Mouse (Mus musculus) adrenal gland (tissue): ENCODE data around the gene Wipf1.
"Not testable (repeated sequence)": the region's sequence is repeated elsewhere in the genome, so short reads cannot be mapped to it uniquely, and the experiment has no call there.

ENCODE experiments used
- intact Hi-C: fragments of 180-260 bp; cut with DNase I; formaldehyde crosslinking; loops from one replicate; pipeline ENCODE4 v1.15.1; 2025
- long read RNA-seq, 2 experiments: library from polyadenylated mRNA; unstranded; transcript quantifications; one replicate each; pipeline ENCODE4 v2.0.0; 2020; ENCODE audit warnings: borderline replicate concordance in 1 of 2; ENCODE audit not compliant: insufficient replicate concordance in 1 of 2

Gene Wipf1
- long read RNA-seq, experiment 1, partial matches to known transcripts: 1 of 6 reads
- long read RNA-seq, experiment 1, other reads (novel, unspliced or antisense): 5 of 6 reads
- long read RNA-seq, experiment 2, partial matches to known transcripts: 0 of 3 reads
- long read RNA-seq, experiment 2, other reads (novel, unspliced or antisense): 3 of 3 reads

DNA sequence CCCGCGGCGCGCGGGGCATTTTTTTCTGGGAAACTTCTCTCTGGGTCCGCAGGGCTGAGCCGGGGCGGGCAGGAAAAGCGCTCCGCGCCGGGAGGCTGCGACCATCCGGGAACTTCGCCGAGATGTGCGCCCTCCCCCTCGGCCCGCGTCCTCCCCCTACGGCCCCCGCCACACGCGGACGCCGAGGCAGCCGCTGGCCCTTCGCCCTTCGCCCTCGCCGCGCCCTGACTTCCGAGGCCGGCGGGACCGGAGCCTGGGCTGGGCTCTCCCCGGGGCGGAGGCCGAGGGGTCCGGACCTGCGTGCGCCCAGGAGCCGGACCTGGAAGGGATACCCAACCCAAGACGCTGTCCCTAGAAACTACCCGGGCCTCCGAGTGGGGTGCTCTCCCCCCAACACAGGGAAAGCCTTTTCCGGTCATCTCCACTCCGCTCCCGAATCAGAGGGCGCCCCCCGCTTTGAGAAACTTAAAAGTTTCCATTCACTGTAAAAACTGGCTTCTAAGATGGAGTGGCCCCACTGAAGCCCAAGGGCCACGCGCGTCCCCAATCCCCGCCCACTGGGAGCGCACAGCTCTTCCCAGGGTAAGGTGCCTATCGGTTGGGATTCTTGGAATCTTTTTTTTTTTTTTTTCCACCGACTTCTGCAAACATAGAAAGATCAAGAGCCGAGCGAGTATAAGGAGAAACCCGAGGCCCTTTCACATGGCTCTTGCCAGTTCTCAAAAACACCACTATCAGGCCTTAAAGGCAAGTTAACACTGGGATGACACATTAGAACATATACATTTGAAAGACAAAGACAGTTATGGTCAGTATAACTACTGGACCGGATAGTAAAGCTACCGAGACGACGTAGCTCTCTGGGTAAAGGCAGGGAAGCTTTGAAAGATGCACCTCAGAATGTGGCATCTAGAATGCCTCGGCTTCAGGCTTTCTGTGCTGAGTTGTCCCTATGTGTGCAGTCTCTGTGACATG, at the start of gene Wipf1:
Gene Wipf1 (minus strand): TSS at position 379 of the 975 bp plus-strand sequence.
- intact Hi-C loops: loop anchor here (5.0 kb wide), 1 partner anchor 37 kb away; no protein-coding TSS in a partner anchor

DNA sequence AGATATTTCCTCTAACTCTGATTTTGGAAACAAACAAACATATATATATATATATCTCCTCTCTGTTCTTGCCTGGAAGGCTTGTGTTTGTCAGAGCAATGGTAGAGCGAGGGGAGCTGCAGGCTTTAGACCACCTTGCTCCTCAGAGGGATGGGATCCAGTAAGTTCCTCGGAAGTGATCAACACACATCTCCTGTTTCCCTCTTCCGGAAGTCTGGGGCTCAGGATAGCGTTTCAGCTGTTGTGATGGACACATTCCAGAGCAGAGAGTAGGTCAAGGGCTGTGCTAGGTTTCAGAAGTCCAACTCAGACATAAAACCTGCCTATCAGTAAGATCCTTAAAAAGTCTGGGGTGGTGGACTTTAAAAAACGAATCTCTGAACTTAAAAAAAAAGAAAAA, 49.6 kb upstream of the Wipf1 start:
- intact Hi-C loops: no loop called here

DNA sequence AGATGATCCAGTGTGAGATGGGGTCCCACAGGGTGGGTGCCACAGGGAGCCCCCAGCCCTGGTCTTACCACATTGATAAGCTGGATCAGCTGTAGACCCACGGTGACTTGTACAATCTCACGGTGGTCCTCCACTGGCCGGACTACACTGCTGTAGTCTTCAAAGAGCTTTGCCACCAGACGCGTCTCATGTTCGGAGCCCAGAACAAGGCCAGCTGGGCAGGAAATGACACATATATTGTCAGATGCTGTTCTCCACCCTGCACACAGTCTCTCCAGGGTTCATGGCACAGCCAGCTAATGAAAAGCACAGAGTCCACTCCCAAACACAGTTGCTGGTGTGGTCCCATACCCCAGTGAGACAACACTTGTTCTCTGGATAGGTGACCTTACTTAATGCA, 44.9 kb upstream of the Wipf1 start:
- intact Hi-C loops: no loop called here

DNA sequence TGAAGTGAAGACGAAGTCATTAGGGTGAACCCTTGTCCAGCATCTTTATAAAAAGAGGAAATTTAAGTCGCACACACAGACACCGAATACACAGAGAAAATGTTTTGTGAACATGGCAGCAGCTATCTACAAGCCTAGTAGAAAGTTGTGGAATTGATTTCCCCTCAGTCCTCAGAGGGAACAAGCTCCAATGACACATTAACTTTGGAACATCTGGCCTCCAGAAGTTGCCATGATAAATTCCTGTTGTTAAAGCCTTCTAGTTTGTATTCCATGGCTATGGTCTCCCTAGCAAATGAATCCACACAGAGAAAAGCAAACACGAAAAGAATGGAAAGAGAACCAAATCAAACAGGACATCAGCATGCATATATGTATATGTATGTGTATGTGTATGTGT, 44.0 kb upstream of the Wipf1 start:
- intact Hi-C loops: no loop called here

DNA sequence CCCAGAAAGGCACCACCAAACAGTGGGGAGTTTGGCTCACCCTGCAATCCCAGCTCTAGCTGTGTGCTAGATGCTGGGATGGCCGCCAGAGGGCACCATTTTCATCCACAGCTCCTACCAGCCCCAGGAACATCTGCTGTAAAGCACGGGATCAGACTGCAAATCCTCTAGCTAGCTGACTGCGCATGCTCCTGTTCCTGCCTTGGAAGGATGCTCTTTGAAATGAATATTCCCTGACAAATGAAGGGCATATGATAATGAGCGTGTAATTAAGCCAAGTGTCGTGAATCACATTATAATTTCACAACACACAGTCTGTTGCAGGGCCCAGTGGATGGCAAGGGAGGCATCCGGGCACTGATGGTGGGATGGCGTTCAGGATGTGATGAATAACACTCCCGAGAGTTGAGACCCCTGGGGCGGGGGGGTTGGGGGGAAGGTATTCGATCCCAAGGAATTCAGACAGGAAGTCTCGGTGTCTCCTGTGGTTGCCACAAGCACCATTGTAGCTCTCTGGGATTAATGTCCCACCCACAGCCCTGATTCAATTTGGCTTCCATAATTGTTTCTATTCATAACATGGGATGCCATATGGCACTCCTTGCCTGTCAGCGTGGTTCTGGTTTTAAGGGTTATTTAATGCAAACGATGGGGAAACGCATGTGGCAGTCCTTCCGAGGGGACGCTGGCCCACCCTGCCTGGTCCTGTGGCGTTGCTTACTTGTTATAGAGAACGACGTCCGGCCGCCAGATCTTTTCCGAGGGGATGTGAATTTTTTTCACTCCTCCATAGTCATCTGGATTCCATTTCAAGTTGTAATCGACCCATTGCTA, 43.2 kb upstream of the Wipf1 start:
- intact Hi-C loops: no loop called here

DNA sequence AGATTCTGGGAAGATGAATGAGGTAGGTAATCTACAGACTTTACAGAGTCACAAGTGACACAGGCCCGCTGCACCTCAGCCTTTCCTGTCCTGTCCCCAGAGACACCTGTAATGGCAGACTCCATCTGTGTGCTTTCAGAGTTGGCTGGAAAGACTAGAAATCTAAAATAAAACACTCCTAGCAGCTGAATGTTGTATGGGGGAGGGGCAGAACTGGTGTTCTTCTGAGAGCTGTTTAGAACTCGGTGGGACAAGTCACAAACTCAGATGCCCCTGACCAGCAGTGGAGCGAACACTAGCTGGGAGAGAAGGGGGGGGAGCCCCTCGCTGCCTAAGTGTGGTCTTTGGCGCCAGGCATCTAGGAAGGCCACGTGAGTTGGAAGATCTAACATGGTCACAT, 42.4 kb upstream of the Wipf1 start:
- intact Hi-C loops: no loop called here

DNA sequence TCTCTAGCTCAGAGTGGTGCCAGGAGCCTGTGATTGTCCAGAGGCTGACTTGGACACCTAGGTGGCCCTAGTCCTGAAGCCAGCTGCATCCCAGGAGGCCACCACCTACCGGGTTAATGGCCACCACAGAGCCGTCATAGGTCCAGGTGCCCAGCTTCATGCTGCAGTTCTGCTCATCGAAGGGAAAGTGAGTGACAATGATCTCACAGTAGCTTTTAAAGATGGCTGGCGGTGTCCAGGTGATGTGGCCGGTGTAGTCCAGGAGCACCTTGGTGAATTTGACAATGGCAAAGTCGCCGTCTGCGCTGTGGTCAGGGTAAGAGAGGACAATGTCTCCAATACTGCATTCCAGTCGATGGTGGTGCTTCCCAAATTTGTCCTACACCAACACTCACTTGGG, 41.8 kb upstream of the Wipf1 start:
- intact Hi-C loops: no loop called here

DNA sequence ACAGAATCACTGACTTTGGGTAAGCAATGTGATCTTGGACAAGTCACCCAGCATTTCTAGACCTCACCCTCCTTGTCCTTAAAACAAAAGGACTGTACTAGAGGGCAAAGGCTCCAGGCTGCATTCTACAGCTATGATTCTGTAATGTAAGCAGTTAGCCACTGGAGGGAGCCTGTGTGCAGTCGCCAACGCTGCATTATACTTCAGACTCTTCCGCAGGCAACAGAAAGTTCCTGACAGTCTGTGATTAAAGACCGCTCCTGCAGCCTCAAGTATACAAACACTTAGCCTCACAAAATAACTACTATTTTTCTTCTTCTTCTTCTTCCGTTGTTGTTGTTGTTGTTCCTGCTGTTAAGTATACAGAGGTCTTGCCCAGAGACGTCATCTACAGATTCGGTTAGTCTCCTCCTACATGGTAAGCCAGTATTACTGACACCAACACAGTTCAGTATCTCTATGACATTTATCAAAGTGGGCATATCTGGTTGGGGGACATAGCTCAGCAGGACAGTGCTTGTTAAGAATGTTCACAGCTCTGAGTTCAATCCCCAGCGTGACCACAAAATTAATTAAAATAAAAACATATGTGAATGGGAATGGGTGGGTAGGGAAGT, 37.6 kb upstream of the Wipf1 start:
- intact Hi-C loops: no loop called here

DNA sequence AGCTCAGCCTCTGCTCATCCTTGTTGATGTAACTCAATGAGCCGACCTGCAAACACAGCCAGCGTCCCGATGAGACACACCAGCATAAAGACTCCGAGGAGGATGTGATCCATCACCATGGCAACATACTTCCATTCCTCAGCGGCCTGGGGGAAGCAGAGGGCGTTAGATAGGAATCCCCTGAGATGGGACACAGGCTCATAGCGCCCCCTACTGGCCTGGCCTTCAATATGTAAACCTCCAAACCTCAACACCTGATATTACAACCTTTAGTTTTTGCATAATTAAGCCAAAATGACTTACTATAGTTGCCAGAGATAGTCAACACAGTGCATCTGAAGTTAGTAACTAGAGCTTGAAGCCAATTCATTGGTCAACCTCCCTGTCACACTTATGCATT, 36.6 kb upstream of the Wipf1 start:
- intact Hi-C loops: no loop called here

DNA sequence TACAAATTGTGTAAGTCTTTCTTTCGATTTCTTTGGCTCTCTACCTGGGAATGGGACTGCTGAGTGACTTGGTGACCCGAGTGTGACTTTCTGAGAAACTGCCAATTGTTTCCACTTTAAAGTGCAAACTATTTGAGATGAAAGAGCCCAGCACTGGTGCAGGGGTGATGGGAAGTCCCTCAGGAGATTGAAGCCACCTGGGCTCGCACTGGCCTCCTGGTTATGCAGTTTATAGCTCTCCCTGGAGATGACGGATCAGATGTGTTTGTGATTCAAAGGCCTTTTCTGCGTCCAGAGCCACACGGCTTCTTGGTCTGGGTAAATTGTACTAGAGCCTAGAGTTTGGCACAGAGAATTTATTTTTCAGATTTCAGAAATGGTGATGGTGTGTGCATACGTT, 34.2 kb upstream of the Wipf1 start:
- intact Hi-C loops: no loop called here

DNA sequence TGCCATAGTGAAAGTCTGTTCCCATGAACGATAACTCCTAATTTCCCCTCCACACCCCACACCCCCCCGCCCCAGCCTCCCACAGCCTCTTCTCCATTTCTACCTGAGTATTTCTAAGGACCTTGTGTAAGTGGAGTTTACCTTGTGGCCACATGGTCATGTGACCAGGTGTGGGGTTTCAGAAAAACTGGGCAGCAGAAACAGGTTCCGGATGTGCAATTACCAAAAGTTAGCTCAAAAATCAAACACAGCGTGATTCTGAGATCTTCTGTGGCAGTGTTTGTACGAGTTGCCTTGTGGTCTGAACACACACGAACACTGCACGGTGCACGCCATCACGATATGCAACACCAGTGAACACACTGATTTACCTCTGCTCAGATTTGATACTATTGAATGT, 33.1 kb upstream of the Wipf1 start:
- intact Hi-C loops: no loop called here

DNA sequence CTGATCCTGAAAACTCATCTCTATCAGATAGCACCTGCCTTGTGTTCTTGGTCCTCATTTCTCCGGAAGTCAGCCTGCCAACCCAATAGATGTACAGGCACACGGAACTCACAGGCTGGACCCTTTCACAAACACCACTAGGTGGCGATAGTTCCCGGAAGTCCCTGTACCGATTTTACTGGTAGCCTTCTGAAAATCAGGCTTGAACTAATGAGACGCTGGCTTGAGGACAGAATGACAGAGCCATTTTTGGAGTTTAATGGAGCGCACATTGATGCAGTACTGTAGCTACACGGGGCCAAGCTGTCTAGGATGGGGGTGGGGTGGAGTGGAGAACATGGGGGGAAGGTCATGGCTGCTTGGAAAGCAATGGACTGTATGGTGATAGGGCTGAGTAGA, 32.1 kb upstream of the Wipf1 start:
- intact Hi-C loops: no loop called here

DNA sequence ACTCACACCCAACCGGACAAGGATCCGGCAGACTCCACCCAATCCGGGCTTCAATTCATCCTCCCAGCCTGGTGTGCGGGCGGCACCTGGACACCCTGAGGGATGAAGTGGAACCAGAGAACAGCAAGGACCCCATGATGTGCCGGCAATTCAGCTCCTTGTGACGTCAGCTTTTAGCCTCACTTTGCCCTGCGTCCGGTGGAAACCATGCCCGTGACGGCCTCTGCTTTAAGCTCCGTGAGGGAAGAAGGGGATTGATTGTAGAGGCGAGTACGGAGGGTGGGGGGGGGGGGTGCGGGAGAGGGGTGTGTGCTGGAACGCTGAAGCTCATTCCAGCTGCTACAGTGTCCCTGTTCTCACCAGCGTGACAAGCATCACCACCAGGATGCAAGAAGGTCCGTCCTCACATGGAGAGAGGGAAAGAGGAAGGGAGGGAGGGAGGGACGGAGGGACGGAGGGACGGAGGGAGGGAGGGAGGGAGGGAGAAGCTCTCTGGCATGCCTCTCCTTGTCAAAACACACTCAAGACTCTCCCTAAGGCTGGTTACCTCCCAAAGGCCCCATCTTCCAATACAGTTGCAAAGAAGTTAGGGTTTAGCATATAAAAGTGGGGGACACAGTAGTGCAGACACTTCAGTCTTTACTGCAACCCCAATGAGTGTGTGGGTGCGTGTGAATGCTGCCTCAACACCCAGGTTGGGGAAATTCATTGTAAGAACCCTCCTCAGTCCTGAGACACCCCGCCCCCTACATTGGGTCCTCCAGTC, 31.5 kb upstream of the Wipf1 start:
- intact Hi-C loops: no loop called here

DNA sequence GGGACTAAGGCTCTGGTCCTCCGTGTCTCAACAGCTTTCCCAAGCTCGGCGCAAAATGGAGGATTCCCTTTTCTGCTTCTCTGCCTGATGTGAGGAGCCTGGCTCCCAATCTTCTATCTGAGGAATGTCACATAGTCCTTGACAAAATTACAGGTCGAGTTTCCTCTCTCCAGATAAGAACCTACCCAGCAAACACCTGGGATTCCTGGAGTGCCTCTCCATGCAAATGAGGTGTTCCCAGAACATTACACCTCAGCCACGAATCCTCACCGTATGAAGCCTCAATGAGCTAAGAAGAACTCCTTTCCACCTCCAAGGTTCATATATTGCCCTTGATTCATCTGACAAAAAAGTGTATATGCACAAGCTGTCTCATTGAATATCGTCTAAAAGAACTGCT, 30.9 kb upstream of the Wipf1 start:
- intact Hi-C loops: no loop called here

DNA sequence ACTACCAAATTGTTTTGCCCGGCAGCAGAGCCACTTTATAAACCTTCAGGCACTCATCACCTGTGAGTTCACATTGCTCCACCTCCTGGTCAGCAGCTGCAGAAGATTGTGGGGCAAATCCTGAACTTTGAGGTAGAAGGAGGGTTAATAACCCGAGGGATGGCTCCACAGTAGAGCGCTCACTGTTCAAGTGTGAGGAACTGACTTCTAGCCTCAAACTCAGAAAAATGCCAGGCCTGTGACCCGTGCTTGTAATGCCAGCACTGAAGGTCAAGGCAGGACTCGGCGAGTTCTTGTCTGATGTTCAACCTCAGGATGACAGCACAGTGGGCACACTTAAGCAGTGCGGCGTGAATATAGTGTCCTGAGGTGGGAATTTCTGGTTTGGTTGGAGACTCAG, 28.4 kb upstream of the Wipf1 start:
- intact Hi-C loops: no loop called here

DNA sequence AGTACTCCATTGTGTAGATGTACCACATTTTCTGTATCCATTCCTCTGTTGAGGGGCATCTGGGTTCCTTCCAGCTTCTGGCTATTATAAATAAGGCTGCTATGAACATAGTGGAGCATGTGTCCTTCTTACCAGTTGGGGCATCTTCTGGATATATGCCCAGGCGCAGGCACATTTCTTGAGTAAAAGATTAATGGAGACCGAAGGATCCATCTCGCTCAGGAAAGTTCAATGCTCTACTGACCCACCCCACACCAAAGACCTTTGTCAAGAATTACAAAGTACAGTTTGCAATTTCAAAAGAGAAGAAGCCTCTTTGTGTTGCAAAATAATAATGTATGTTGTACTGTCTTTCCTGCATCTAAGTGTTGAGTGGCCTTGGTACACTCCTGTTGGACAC, 27.5 kb upstream of the Wipf1 start:
- intact Hi-C loops: not testable (repeated sequence)

DNA sequence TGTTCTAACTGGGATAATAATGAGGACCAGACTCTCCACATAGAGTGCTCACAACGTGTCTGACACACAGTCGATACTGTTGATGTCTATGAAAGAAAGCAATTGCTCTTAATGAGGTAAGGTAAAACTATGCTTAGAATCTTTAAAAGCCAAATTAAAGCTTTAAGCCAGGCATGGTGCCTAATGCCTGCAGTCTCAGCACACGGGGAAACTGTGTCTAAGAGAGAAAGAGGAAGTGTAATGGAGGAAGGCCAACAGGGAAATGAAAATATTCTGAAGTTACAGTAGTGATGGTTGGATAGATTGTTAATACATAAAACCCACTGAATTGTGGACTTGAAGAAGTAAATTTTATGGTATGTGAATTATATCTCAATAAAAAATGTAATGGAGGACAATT, 24.9 kb upstream of the Wipf1 start:
- intact Hi-C loops: no loop called here

DNA sequence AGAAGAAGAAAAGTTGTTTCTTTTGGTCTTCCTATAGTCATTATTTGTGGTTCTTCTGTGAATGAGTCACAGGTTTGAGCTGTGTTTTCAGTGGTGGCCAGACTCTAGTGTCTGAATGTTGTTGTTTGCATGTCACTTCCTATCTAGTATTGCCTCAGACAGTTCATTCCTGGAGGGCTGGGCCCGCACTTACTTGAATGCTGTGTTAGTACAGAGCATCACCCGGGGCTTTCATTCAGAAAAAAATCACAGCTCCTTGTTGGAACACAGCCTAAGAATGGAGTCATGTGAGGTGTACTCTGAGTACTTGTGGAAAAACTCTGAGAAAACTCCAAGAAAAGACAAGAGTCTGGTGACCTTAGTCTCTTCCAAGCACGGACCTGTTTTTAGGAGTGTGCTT, 23.4 kb upstream of the Wipf1 start:
- intact Hi-C loops: no loop called here

DNA sequence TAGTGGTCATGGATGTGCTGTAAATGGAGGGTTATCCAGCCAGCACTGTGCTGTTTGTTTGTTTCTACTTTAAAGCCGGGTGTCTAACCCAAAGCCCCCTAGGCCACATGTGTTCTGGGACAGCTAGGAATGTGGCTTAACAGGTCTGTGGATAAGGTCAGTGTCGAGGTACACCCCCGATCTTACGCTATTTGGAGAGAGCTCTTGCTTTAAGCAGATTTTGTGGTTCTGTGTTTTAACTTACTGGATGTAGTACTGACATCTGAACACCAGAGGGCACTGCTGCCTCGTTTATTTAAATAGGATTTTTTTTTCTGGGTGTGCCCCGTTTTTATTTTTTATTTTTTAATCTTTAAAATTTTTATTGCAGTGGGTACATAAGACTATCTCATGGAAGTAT, 21.2 kb upstream of the Wipf1 start:
- intact Hi-C loops: no loop called here

DNA sequence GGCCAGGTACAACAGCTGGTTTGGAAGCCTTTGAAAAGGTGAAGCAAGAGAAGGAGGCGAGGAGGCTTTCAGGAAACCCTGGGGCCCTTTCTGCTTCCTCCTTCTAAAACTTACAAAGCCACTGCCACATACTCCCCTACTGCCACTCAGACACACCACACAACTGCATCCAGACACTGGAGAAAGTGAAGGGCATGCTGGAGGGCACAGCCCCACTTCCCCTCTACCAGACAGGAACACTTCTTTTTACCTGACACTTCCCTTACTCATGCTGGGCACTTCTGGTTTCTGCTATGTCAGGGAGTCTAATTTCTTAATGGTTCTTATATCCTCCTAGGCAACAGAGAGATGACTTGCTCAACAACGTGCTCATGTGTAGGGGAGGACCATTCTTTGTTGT, 19.0 kb upstream of the Wipf1 start:
- intact Hi-C loops: no loop called here

DNA sequence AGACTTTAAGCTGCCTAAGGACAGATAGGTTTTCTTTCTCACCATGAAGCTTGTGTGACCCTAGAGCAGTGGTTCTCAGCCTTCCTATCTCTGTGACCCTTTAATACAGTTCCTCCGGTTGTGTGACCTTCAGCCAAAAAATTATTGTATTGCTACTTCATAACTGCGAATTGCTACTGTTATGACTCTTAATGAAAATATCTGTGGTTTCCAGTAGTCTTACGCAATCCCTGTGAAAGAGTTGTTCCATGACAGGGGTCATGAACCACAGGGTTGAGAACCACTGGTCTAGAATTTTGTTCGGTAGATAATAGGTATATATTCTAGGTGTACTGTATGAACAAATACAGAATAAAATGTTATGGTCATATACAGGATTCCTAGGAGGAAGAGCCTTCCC, 17.7 kb upstream of the Wipf1 start:
- intact Hi-C loops: no loop called here
